ENCODE assay signal across 11 mouse cellular contexts in the genomic region with DNA sequence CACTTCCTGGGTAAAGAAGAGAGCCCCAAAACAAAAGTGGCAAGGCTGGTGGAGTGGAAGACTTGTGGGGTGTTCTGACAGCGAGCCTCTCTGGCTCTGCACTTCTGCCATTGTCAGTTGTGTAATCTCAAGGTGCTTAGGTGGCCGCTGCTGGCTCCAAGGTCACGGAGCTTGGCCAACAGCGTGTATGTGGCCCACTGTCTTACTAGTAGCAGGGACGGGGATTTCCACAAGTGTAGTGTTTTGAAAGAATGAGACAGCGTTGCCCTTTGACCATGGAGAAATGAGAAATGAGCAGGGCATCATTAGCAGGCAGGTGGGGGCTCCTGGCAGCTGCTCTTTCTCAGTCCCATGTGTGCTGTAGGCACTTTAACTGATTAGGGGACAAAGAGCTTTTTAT. TPM values are rescaled to one million over a fixed set of nuclear protein-coding genes. Genes with fewer than 3 reads are reported as not detected.
DNase-seq lines count a peak whose midpoint lies in the region; ATAC-seq and TF ChIP-seq lines count a peak whose summit lies in the region.
"Had no signal": no experiment of that assay in that cellular context is flagged by ENCODE, and none has a peak within 500 bp of the region (broad histone marks: within the 10 kb centered on the region; RNA-seq: fewer than 3 reads in every experiment).

No protein-coding gene starts in this region.

- H3K9ac ChIP-seq in kidney, embryonic 16.5 days (replicated peaks; ENCODE audit: low read length) = no peak overlapping the region
- H3K9ac ChIP-seq: limb, embryonic 15.5 days had no signal

- H3K4me2 ChIP-seq in kidney, embryonic 16.5 days (replicated peaks; ENCODE audit: low read depth, low read length) = no peak overlapping the region
- H3K4me2 ChIP-seq: heart, embryonic 11.5 days; limb, embryonic 15.5 days had no signal

- peaks cover 51% of the 10 kb centered on the region for H3K36me3 ChIP-seq in erythroblast, embryonic 14.5 days (ENCODE audit: control insufficient read depth)
- H3K36me3 ChIP-seq in kidney, embryonic 16.5 days (ENCODE audit: insufficient read depth, low read length) = peaks cover 1% of the 10 kb centered on the region; the same call in 1 of the 2 replicates
- peaks cover 18% of the 10 kb centered on the region; the same call in 1 of the 2 replicates for H3K36me3 ChIP-seq in macrophage (ENCODE audit: inconsistent target)

- WGBS in kidney, embryonic 16.5 days = 89% methylated on average over 6 of the region's 6 CpGs
- 49% methylated on average over 6 of the region's 6 CpGs for WGBS in macrophage (ENCODE audit: missing documents)

- H3K79me2 ChIP-seq in macrophage (ENCODE audit: inconsistent target) = peaks cover 77% of the 10 kb centered on the region

- DNase-seq in kidney, postnatal 25 days = peak; percentile 29 to 64
- no peak for DNase-seq in left cerebral cortex, postnatal 4 days
- no peak for DNase-seq in right cerebral cortex, postnatal 10 days (ENCODE audit: low spot score in 2 of 2)
- DNase-seq: cerebellum, adult 11-12 months had no signal

- no peaks in the 10 kb centered on the region for H3K9me3 ChIP-seq in erythroblast, embryonic 14.5 days (ENCODE audit: control insufficient read depth, low read length)
- no peaks in the 10 kb centered on the region for H3K9me3 ChIP-seq in kidney, embryonic 16.5 days (ENCODE audit: low read length)
- H3K9me3 ChIP-seq: limb, embryonic 15.5 days had no signal

- H3K4me1 ChIP-seq in erythroblast, embryonic 14.5 days (ENCODE audit: control insufficient read depth) = peaks cover 66% of the 10 kb centered on the region
- H3K4me1 ChIP-seq in kidney, embryonic 16.5 days (ENCODE audit: insufficient read depth, low read length) = peaks cover 11% of the 10 kb centered on the region
- peaks cover 51% of the 10 kb centered on the region for H3K4me1 ChIP-seq in bone marrow macrophage, adult 2 months (ENCODE audit: control insufficient read depth, insufficient read depth, low read length)

- ATAC-seq in erythroblast, adult 5-6 weeks (replicated peaks; ENCODE audit: low FRiP score, poor library complexity, severe bottlenecking) = no peak
- ATAC-seq in kidney, embryonic 16.5 days (ENCODE audit: low FRiP score, low TSS enrichment) = no peak

- intact Hi-C loops in left cerebral cortex, postnatal 4 days (cut with DNase I) = no loop called here

- no peaks in the 10 kb centered on the region for H3K27me3 ChIP-seq in erythroblast, embryonic 14.5 days (ENCODE audit: control insufficient read depth)
- H3K27me3 ChIP-seq in kidney, embryonic 16.5 days (ENCODE audit: insufficient read depth, low read length) = no peaks in the 10 kb centered on the region
- H3K27me3 ChIP-seq: limb, embryonic 15.5 days had no signal

- peak overlapping the region; percentile 17 for H3K4me3 ChIP-seq in erythroblast, embryonic 14.5 days (replicated peaks)
- H3K4me3 ChIP-seq in kidney, embryonic 16.5 days (ENCODE audit: low read length) = no peak overlapping the region
- peak overlapping the region; percentile 51 for H3K4me3 ChIP-seq in bone marrow macrophage, adult 2 months (ENCODE audit: insufficient read depth, low read length)
- H3K4me3 ChIP-seq in macrophage (ENCODE audit: inconsistent target) = peak overlapping the region; percentile 90; the same call in 1 of the 2 replicates
- H3K4me3 ChIP-seq: limb, embryonic 15.5 days had no signal

- H3K27ac ChIP-seq in kidney, embryonic 16.5 days (ENCODE audit: low read length) = no peak overlapping the region
- H3K27ac ChIP-seq in bone marrow macrophage, adult 2 months (ENCODE audit: insufficient read depth, low read depth, low read length) = no peak overlapping the region
- peak overlapping the region; percentile 92; the same call in 1 of the 2 replicates for H3K27ac ChIP-seq in macrophage
- H3K27ac ChIP-seq: limb, embryonic 15.5 days had no signal

- no peak for TF ChIP-seq CTCF in bone marrow macrophage, adult 2 months (IDR thresholded peaks at IDR 0.05; ENCODE audit: low read depth, low read length)

- no peak for TF ChIP-seq POLR2A in bone marrow macrophage, adult 2 months (IDR thresholded peaks at IDR 0.05; ENCODE audit: borderline replicate concordance, low read depth, low read length)

RNA-seq across cellular contexts. Expression of gene Lamp1, which starts 3.1 kb away (rescaled TPM):
- polyA plus RNA-seq in erythroblast, embryonic 14.5 days (2012) = 11.0 and 19.7 TPM in 2 replicates
- 101 and 131 TPM in 2 replicates for total RNA-seq in erythroblast, adult 5-6 weeks (2015; ENCODE audit: low replicate concordance)
- 103 and 130 TPM in 2 replicates for total RNA-seq in erythroblast, adult 5-6 weeks (2017; ENCODE audit: low replicate concordance)
- polyA plus RNA-seq in kidney, embryonic 16.5 days (2015; fragmentation: Nextera tagmentation; extraction: Ambion mirVana) = 308 and 374 TPM in 2 replicates
- 1,527 and 1,629 TPM in 2 replicates for polyA plus RNA-seq in bone marrow macrophage, adult 2 months (2012; ENCODE audit: insufficient read depth, insufficient read length, missing spikeins)
- total RNA-seq in macrophage (2018; cell fraction: chromatin; rRNA removed) = 100 to 1,000 TPM; 161 to 346 (median 228) TPM
- 1,000 to 10,000 TPM; 1,755 to 3,109 (median 2,314) TPM for total RNA-seq in macrophage (2018; cell fraction: cytosol; rRNA removed)
- 1,000 to 10,000 TPM in 24 of 26 experiments, 100 to 1,000 TPM in 2; 387 to 1,951 (median 1,468) TPM for total RNA-seq in macrophage (2018; cell fraction: nucleus; rRNA removed)
- polyA plus RNA-seq in macrophage (2018) = 2,068 to 3,979 TPM (median 3,748 TPM) in 3 replicates
- total RNA-seq in left cerebral cortex, postnatal 4 days (2021) = 100 to 1,000 TPM; 241 to 259 TPM

RNA-seq across cellular contexts. Expression of gene Grtp1, which starts 38.3 kb away (rescaled TPM):
- polyA plus RNA-seq in erythroblast, embryonic 14.5 days (2012) = 1.5 and 2.9 TPM in 2 replicates
- 5.0 and 6.3 TPM in 2 replicates for total RNA-seq in erythroblast, adult 5-6 weeks (2015; ENCODE audit: low replicate concordance)
- total RNA-seq in erythroblast, adult 5-6 weeks (2017; ENCODE audit: low replicate concordance) = 1.6 and 4.3 TPM in 2 replicates
- 22.5 and 23.6 TPM in 2 replicates for polyA plus RNA-seq in kidney, embryonic 16.5 days (2015; fragmentation: Nextera tagmentation; extraction: Ambion mirVana)
- 2.0 and 4.0 TPM in 2 replicates for polyA plus RNA-seq in bone marrow macrophage, adult 2 months (2012; ENCODE audit: insufficient read depth, insufficient read length, missing spikeins)
- 1 to 10 TPM in 14 of 26 experiments, under 1 TPM in 9, not detected in 3; 0.43 to 3.1 (median 1.1) TPM for total RNA-seq in macrophage (2018; cell fraction: chromatin; rRNA removed)
- total RNA-seq in macrophage (2018; cell fraction: cytosol; rRNA removed) = 1 to 10 TPM in 3 of 26 experiments, under 1 TPM in 23; 0.17 to 1.8 (median 0.58) TPM
- 1 to 10 TPM in 12 of 26 experiments, under 1 TPM in 12, not detected in 2; 0.17 to 4.2 (median 0.96) TPM for total RNA-seq in macrophage (2018; cell fraction: nucleus; rRNA removed)
- polyA plus RNA-seq in macrophage (2018) = 0.34 to 2.2 TPM in 2 of 3 replicates, not detected in the other
- 1 to 10 TPM; 7.8 to 8.9 TPM for total RNA-seq in left cerebral cortex, postnatal 4 days (2021)

RNA-seq across cellular contexts. Expression of gene Cul4a, which starts 56.7 kb away (rescaled TPM):
- 2.4 and 3.6 TPM in 2 replicates for polyA plus RNA-seq in erythroblast, embryonic 14.5 days (2012)
- total RNA-seq in erythroblast, adult 5-6 weeks (2015; ENCODE audit: low replicate concordance) = 390 and 405 TPM in 2 replicates
- 552 and 664 TPM in 2 replicates for total RNA-seq in erythroblast, adult 5-6 weeks (2017; ENCODE audit: low replicate concordance)
- 109 and 113 TPM in 2 replicates for polyA plus RNA-seq in kidney, embryonic 16.5 days (2015; fragmentation: Nextera tagmentation; extraction: Ambion mirVana)
- 33.3 and 44.0 TPM in 2 replicates for polyA plus RNA-seq in bone marrow macrophage, adult 2 months (2012; ENCODE audit: insufficient read depth, insufficient read length, missing spikeins)
- total RNA-seq in macrophage (2018; cell fraction: chromatin; rRNA removed) = 100 to 1,000 TPM in 19 of 26 experiments, 10 to 100 TPM in 7; 77.6 to 159 (median 112) TPM
- total RNA-seq in macrophage (2018; cell fraction: cytosol; rRNA removed) = 10 to 100 TPM; 30.4 to 54.8 (median 41.2) TPM
- 100 to 1,000 TPM in 8 of 26 experiments, 10 to 100 TPM in 18; 55.1 to 132 (median 86.8) TPM for total RNA-seq in macrophage (2018; cell fraction: nucleus; rRNA removed)
- 36.8 to 51.4 TPM (median 43.9 TPM) in 3 replicates for polyA plus RNA-seq in macrophage (2018)
- total RNA-seq in left cerebral cortex, postnatal 4 days (2021) = 10 to 100 TPM; 67.0 to 67.3 TPM

RNA-seq across cellular contexts. Expression of gene Pcid2, which starts 56.8 kb away (rescaled TPM):
- polyA plus RNA-seq in erythroblast, embryonic 14.5 days (2012) = 0.54 and 1.6 TPM in 2 replicates
- total RNA-seq in erythroblast, adult 5-6 weeks (2015; ENCODE audit: low replicate concordance) = 7.5 and 8.6 TPM in 2 replicates
- total RNA-seq in erythroblast, adult 5-6 weeks (2017; ENCODE audit: low replicate concordance) = 7.8 and 12.1 TPM in 2 replicates
- polyA plus RNA-seq in kidney, embryonic 16.5 days (2015; fragmentation: Nextera tagmentation; extraction: Ambion mirVana) = 46.5 and 49.9 TPM in 2 replicates
- 15.8 and 16.4 TPM in 2 replicates for polyA plus RNA-seq in bone marrow macrophage, adult 2 months (2012; ENCODE audit: insufficient read depth, insufficient read length, missing spikeins)
- total RNA-seq in macrophage (2018; cell fraction: chromatin; rRNA removed) = 10 to 100 TPM in 22 of 26 experiments, 1 to 10 TPM in 4; 7.5 to 42.8 (median 15.3) TPM
- total RNA-seq in macrophage (2018; cell fraction: cytosol; rRNA removed) = 10 to 100 TPM; 12.0 to 16.1 (median 13.8) TPM
- total RNA-seq in macrophage (2018; cell fraction: nucleus; rRNA removed) = 10 to 100 TPM in 21 of 26 experiments, 1 to 10 TPM in 5; 8.4 to 25.9 (median 14.2) TPM
- polyA plus RNA-seq in macrophage (2018) = 10.7 to 16.7 TPM (median 13.2 TPM) in 3 replicates
- total RNA-seq in left cerebral cortex, postnatal 4 days (2021) = 10 to 100 TPM; 31.5 to 33.8 TPM

Comparison
In these comparisons a context has a peak if more than half of its experiments do, and no peak if none do; other contexts are left out.
1. DNase-seq: peak in kidney, postnatal 25 days (2 of 2); none in left cerebral cortex, postnatal 4 days (single experiment) and right cerebral cortex, postnatal 10 days (0 of 2).
2. RNA of gene Lamp1, which starts 3.1 kb away (polyA plus RNA-seq): 2,068 to 3,979 TPM in macrophage, 1,527 to 1,629 TPM in bone marrow macrophage, adult 2 months and 308 to 374 TPM in kidney, embryonic 16.5 days; 11.0 to 19.7 TPM in erythroblast, embryonic 14.5 days; every median in the first group is over 10 times any median in the second.